Mouse (Mus musculus) cortical plate, adult 2 months (tissue): ENCODE results near the gene Pecam1.

ENCODE experiments used
- CTCF ChIP-seq: fragments of 200-500 bp; IDR thresholded peaks from 2 replicates; pipeline ENCODE4 v1.5.1; 2011; ENCODE audit warnings: mild to moderate bottlenecking, control low read depth, low read length; ENCODE audit not compliant: insufficient read depth; ENCODE audit errors: extremely low read depth
- POLR2A ChIP-seq: fragments of 200-500 bp; IDR thresholded peaks from 2 replicates; pipeline ENCODE4 v1.6.1; 2011; ENCODE audit warnings: mild to moderate bottlenecking, low read length, control low read depth; ENCODE audit not compliant: insufficient read depth; ENCODE audit errors: extremely low read depth

DNA sequence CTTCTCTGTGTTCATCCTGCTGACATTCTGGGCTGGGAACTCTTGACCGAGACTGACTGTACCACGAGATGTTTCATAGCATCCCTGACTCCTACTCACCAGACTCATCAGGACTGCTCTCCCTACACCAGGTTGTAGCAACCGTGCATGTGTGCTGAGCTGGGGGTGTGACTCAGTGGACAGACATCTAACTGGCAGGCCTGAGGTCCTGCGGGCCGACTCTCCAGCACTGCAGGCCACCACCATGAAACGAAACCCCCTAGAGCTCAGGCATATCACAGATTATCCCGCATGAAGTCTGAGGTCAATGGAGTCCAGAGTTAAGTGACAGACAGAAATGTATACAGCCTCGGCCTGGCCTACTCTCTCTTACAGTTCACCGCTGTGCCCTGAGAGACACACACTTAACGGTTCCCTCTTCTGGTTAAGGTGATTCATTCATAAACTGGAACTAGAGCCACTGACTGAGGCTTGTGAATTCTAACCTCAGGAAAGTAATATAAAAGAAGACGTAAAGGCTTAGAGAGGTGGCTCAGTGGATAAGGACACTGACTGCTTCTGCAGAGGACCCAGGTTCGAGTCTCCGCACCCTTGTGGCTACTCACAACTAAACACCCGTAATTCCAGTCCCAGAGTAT lies 83.8 kb downstream of the Pecam1 start:
- TF ChIP-seq CTCF = no peak
- no peak for TF ChIP-seq POLR2A
